Mouse (Mus musculus): Measurements from ENCODE around the gene Ndufa4. TPM values are rescaled to one million over a fixed set of nuclear protein-coding genes. Genes with fewer than 3 reads are reported as not detected.
"Not testable (repeated sequence)": the region's sequence is repeated elsewhere in the genome, so short reads cannot be mapped to it uniquely, and the experiment has no call there.

Ndufa4 gene
- total and polyA plus RNA-seq, 2 experiments = 882 to 907 TPM

DNA sequence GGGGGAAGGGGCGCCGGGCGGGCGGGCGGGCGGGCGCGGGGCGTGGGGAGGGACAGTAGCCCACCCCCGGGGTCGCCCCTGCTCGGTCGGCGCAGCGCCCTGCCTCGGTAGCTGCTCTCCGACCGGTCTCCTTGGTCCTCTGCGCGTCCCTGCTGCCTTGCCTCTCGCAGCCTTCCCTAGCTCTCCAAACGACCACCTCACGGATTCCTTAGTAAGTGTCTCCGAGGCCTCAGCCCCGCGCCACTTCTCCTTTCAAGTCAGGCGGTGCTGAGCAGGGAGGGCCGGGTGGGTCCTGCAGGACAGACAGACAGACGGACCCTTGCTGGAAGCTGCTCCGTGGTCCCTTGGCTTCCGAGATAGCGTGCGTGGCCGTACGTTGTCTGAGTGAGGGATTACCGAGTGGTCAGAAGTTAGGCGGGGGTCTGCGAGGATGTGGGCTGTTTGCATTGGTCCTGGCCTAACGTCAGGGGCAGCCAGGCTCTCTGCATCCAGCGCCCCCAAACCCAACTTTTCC, 18.8 kb upstream of the Ndufa4 start:
- Histone ChIP-seq H3K4me3 (ENCODE audit: insufficient read depth, low read depth, low read length) (peak overlapping the region; percentile 91), H3K27ac (replicated peaks; ENCODE audit: insufficient read depth, low read depth, low read length) (peak overlapping the region; percentile 78), H3K4me1 (ENCODE audit: control insufficient read depth, insufficient read depth, low read length) (peaks cover 3% of the 10 kb centered on the region), H3K9ac (ENCODE audit: low read depth, low read length) (peak overlapping the region; percentile 87), H3K36me3 (ENCODE audit: control insufficient read depth, insufficient read depth, low read length) (peaks cover 4% of the 10 kb centered on the region), H3K79me2 (ENCODE audit: control insufficient read depth, insufficient read depth, low read length) (no peaks in the 10 kb centered on the region; the same call in 1 of the 2 replicates), H3K27me3 (ENCODE audit: control insufficient read depth, insufficient read depth, low read length) (no peaks in the 10 kb centered on the region)
- WGBS = under 1% methylated on average over 40 of the region's 40 CpGs
- peak; percentile 12 for DNase-seq (ENCODE audit: extremely low read depth, low read depth, low spot score)
- no peak for TF ChIP-seq POLR2A (IDR thresholded peaks at IDR 0.05; ENCODE audit: extremely low read depth, insufficient read depth, low read length)
- TF ChIP-seq CTCF (IDR thresholded peaks at IDR 0.05; ENCODE audit: low read depth, low read length) = no peak

DNA sequence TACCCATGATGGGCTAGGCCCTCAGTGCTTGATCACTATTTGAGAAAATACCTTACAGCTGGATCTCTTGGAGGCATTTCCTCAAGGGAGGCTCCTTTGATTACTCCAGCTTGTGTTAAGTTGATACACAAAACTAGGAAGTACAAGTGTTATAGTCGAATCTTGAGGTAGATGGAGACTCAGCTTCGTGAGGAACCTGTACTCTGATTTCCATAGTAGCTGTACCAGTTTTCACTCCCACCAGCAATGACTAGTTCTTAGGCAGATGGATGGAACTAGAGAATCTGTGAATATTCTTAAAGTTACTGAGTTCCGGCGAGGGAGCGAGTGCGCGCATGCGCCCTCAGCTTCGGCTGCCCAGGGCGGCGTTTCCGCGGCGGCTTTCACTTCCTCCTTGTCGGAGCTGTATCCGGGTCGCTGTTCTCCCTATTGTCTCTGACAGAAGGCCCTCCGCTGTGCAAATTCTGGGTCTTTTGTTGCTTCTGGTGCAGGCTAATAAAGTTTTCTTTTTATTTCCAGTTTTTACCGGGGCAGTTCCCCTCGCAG, 18.3 kb upstream of the Ndufa4 start:
- Histone ChIP-seq H3K4me1 (ENCODE audit: control insufficient read depth, insufficient read depth, low read length) (peaks cover 3% of the 10 kb centered on the region), H3K27me3 (ENCODE audit: control insufficient read depth, insufficient read depth, low read length) (no peaks in the 10 kb centered on the region), H3K27ac (replicated peaks; ENCODE audit: insufficient read depth, low read depth, low read length) (peak overlapping the region; percentile 78), H3K9ac (ENCODE audit: low read depth, low read length) (peak overlapping the region; percentile 87), H3K4me3 (ENCODE audit: insufficient read depth, low read depth, low read length) (peak overlapping the region; percentile 91), H3K79me2 (ENCODE audit: control insufficient read depth, insufficient read depth, low read length) (no peaks in the 10 kb centered on the region; the same call in 1 of the 2 replicates), H3K36me3 (ENCODE audit: control insufficient read depth, insufficient read depth, low read length) (peaks cover 4% of the 10 kb centered on the region)
- peak; percentile 78 for DNase-seq (ENCODE audit: extremely low read depth, low read depth, low spot score)
- TF ChIP-seq CTCF (IDR thresholded peaks at IDR 0.05; ENCODE audit: low read depth, low read length) = no peak
- peak; percentile 53; the same call in 1 of the 2 replicates for TF ChIP-seq POLR2A (IDR thresholded peaks at IDR 0.05; ENCODE audit: extremely low read depth, insufficient read depth, low read length)
- under 1% methylated on average over 20 of the region's 20 CpGs for WGBS

DNA sequence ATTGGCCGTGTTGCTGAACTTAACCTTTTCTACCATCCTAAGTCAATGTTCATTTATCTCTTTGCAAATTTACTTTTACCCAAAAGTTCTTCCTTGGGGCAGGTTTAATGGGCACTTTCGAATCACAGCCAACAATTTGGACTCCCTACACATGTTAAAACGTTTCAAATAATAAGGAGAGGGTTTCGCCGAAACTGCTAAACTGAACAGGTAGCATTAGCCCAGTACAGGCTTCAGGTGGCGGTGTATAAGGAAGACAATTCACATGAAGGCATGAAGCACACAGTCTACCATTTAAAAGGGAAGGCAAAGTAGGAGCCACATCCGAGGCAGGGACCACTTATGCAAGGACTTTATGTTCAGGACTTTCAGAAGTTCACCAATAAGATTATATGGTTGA, 873 bp upstream of the Ndufa4 start:
- no peak for DNase-seq (ENCODE audit: extremely low read depth, low read depth, low spot score)
- Histone ChIP-seq H3K79me2 (ENCODE audit: control insufficient read depth, insufficient read depth, low read length) (peaks cover 14% of the 10 kb centered on the region; the same call in 1 of the 2 replicates), H3K27me3 (ENCODE audit: control insufficient read depth, insufficient read depth, low read length) (no peaks in the 10 kb centered on the region), H3K9ac (ENCODE audit: low read depth, low read length) (peak overlapping the region; percentile 56), H3K27ac (replicated peaks; ENCODE audit: insufficient read depth, low read depth, low read length) (no peak overlapping the region; the same call in 1 of the 2 replicates), H3K36me3 (ENCODE audit: control insufficient read depth, insufficient read depth, low read length) (peaks cover 12% of the 10 kb centered on the region), H3K4me3 (ENCODE audit: insufficient read depth, low read depth, low read length) (peak overlapping the region; percentile 63), H3K4me1 (ENCODE audit: control insufficient read depth, insufficient read depth, low read length) (peaks cover 21% of the 10 kb centered on the region; the same call in 1 of the 2 replicates)
- WGBS = 17% methylated on average over 7 of the region's 7 CpGs
- TF ChIP-seq POLR2A (IDR thresholded peaks at IDR 0.05; ENCODE audit: extremely low read depth, insufficient read depth, low read length) (no peak), CTCF (IDR thresholded peaks at IDR 0.05; ENCODE audit: low read depth, low read length) (no peak)

DNA sequence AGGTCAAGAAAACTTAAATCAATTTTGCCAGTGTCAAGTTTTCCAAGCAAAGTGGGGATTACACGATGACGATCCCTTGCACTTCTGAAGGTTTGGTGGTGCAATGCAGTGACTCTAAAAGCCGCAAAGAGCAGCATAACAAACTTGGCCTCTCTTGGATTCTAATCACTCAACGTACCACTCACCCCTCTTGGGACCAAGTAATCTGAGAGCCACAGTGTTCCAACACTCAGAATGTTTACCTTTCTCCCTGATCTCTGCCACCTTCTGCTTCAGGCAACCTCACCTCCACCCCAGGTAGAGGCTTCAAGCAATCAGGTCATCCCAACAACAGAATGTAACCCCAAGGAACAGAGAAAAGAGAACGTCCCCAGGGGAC, 418 bp downstream of the Ndufa4 start:
- Histone ChIP-seq H3K79me2 (ENCODE audit: control insufficient read depth, insufficient read depth, low read length) (peaks cover 14% of the 10 kb centered on the region; the same call in 1 of the 2 replicates), H3K4me3 (ENCODE audit: insufficient read depth, low read depth, low read length) (peak overlapping the region; percentile 94)

DNA sequence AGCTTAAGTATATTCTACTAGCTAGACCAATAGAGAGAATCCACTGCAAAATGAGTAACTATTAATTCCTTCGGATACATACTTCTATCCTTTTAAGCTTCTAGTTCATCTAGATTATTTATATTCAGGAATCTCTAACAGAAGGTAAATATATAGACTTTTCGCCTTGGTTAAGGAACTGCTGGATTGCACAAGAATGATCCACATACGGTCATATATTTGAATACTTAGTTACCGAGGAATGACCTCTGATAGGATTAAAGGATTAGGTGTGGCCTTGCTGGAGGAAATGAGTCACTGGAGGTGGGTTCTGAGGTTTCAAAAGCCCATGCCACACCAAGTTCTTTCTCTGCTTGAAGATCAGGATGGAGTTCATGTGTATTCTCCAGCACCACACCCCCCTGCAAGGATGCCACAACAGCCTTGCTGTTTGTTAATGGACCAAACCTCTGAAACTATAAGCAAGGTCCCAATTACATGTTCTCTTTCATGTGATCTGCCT, 6.4 kb downstream of the Ndufa4 start:
- TF ChIP-seq CTCF (IDR thresholded peaks at IDR 0.05; ENCODE audit: low read depth, low read length) = no peak
- TF ChIP-seq POLR2A (IDR thresholded peaks at IDR 0.05; ENCODE audit: extremely low read depth, insufficient read depth, low read length) = no peak
- no peak overlapping the region for H3K27ac ChIP-seq (replicated peaks; ENCODE audit: insufficient read depth, low read depth, low read length)
- 74% methylated on average over 4 of the region's 4 CpGs for WGBS

More for the DNA sequence above, 418 bp downstream of the Ndufa4 start:
- peak overlapping the region; percentile 87 for H3K27ac ChIP-seq (replicated peaks; ENCODE audit: insufficient read depth, low read depth, low read length)
- TF ChIP-seq POLR2A (IDR thresholded peaks at IDR 0.05; ENCODE audit: extremely low read depth, insufficient read depth, low read length) (no peak), CTCF (IDR thresholded peaks at IDR 0.05; ENCODE audit: low read depth, low read length) (no peak)
- no peak for DNase-seq (ENCODE audit: extremely low read depth, low read depth, low spot score)
- WGBS = 0% methylated on average over 5 of the region's 5 CpGs
- H3K9ac ChIP-seq (ENCODE audit: low read depth, low read length) = peak overlapping the region; percentile 95
- no peaks in the 10 kb centered on the region for H3K27me3 ChIP-seq (ENCODE audit: control insufficient read depth, insufficient read depth, low read length)
- H3K4me1 ChIP-seq (ENCODE audit: control insufficient read depth, insufficient read depth, low read length) = peaks cover 23% of the 10 kb centered on the region; the same call in 1 of the 2 replicates
- peaks cover 23% of the 10 kb centered on the region for H3K36me3 ChIP-seq (ENCODE audit: control insufficient read depth, insufficient read depth, low read length)

DNA sequence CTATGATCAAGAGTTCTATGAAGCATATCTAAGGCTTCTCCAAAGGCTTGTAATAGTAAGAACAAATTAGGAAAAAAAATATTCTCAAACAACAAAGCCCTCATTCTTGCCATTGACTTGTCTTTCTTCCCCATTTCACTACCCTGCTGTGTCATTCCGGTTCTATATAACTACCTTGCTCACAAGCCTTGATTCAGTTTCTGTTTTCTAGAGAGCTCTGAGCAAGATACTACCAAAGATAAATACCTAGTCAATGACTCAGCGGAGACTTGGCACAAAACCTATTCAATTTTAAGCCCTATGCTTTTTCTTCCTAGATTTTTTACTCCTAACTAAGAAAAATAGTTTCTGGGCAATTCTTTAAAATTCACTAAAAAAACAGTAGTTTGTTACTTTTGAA, 31.9 kb downstream of the Ndufa4 start:
- not testable (repeated sequence) for H3K27me3 ChIP-seq (ENCODE audit: control insufficient read depth, insufficient read depth, low read length); DNase-seq (ENCODE audit: extremely low read depth, low read depth, low spot score); H3K9ac ChIP-seq (ENCODE audit: low read depth, low read length); H3K4me1 ChIP-seq (ENCODE audit: control insufficient read depth, insufficient read depth, low read length); H3K27ac ChIP-seq (replicated peaks; ENCODE audit: insufficient read depth, low read depth, low read length); H3K79me2 ChIP-seq (ENCODE audit: control insufficient read depth, insufficient read depth, low read length); H3K4me3 ChIP-seq (ENCODE audit: insufficient read depth, low read depth, low read length); H3K36me3 ChIP-seq (ENCODE audit: control insufficient read depth, insufficient read depth, low read length)
- no CpG with 5 or more reads among the region's 2 CpGs for WGBS

More for the DNA sequence above, 6.4 kb downstream of the Ndufa4 start:
- Histone ChIP-seq H3K9ac (ENCODE audit: low read depth, low read length) (no peak overlapping the region), H3K79me2 (ENCODE audit: control insufficient read depth, insufficient read depth, low read length) (peaks cover 5% of the 10 kb centered on the region; the same call in 1 of the 2 replicates), H3K27me3 (ENCODE audit: control insufficient read depth, insufficient read depth, low read length) (no peaks in the 10 kb centered on the region), H3K4me1 (ENCODE audit: control insufficient read depth, insufficient read depth, low read length) (peaks cover 14% of the 10 kb centered on the region; the same call in 1 of the 2 replicates), H3K4me3 (ENCODE audit: insufficient read depth, low read depth, low read length) (no peak overlapping the region), H3K36me3 (ENCODE audit: control insufficient read depth, insufficient read depth, low read length) (peaks cover 45% of the 10 kb centered on the region)
- no peak for DNase-seq (ENCODE audit: extremely low read depth, low read depth, low spot score)

Other genes starting within 250 kb of the Ndufa4 start
- 26.3 and 28.9 TPM in 2 replicates for gene Phf14, start 312 bp upstream of the Ndufa4 start, total RNA-seq (2014; rRNA removed)
- 2.9 and 3.5 TPM in 2 replicates for gene Phf14, start 312 bp upstream of the Ndufa4 start, polyA plus RNA-seq (2012; rRNA removed)